Mouse (Mus musculus) hindbrain, embryonic 16.5 days (tissue): ENCODE measurements around the gene Gm8165. TPM values are rescaled to one million over a fixed set of nuclear protein-coding genes. Genes with fewer than 3 reads are reported as not detected.
"Not testable (repeated sequence)": the region's sequence is repeated elsewhere in the genome, so short reads cannot be mapped to it uniquely, and the experiment has no call there.

Experiments
- ATAC-seq: fragments of 200-750 bp; cut with Nextera tagmentation; 2 replicates; pipeline ENCODE4 v1.8.0; 2017; ENCODE audit warnings: moderate TSS enrichment, moderate library complexity
- H3K27ac ChIP-seq: fragments of 300-500 bp; sonication (generic); 2 replicates; pipeline ENCODE4 v1.5.1; 2014; ENCODE audit warnings: low read depth, mild to moderate bottlenecking, control low read depth, low read length, moderate library complexity
- H3K27me3 ChIP-seq: fragments of 300-500 bp; sonication (generic); replicated peaks from 2 replicates; pipeline ENCODE4 v1.6.1; 2014; ENCODE audit warnings: low read length; ENCODE audit not compliant: control insufficient read depth, insufficient read depth
- H3K36me3 ChIP-seq: fragments of 300-500 bp; sonication (generic); 2 replicates; pipeline ENCODE4 v1.6.1; 2014; ENCODE audit warnings: mild to moderate bottlenecking, low read length, moderate library complexity, mixed read lengths; ENCODE audit not compliant: control insufficient read depth, insufficient read depth
- H3K4me1 ChIP-seq: fragments of 300-500 bp; sonication (generic); 2 replicates; pipeline ENCODE4 v1.6.1; 2014; ENCODE audit warnings: low read depth, low read length; ENCODE audit not compliant: control insufficient read depth, insufficient read depth
- H3K4me2 ChIP-seq: fragments of 300-500 bp; sonication (generic); 2 replicates; pipeline ENCODE4 v1.6.1; 2014; ENCODE audit warnings: mild to moderate bottlenecking, low read length, control low read depth, moderate library complexity
- H3K4me3 ChIP-seq: fragments of 300-500 bp; sonication (generic); 2 replicates; pipeline ENCODE4 v1.5.1; 2014; ENCODE audit warnings: mild to moderate bottlenecking, low read length, control low read depth, moderate library complexity
- H3K9ac ChIP-seq: fragments of 300-500 bp; sonication (generic); 2 replicates; pipeline ENCODE4 v1.6.1; 2014; ENCODE audit warnings: low read depth, mild to moderate bottlenecking, control low read depth, low read length, moderate library complexity
- H3K9me3 ChIP-seq: fragments of 300-500 bp; sonication (generic); 2 replicates; pipeline ENCODE4 v1.6.1; 2014; ENCODE audit warnings: mild to moderate bottlenecking, low read length, moderate library complexity; ENCODE audit not compliant: control insufficient read depth
- WGBS: fragments of 180-500 bp; shearing (Covaris S2); extraction: QIAGEN DNeasy Blood & Tissue Kit; methylation state at CpG from one replicate; pipeline ENCODE4 v1.1.7; 2014; 5-methylcytosine and 5-hydroxymethylcytosine counted together
- polyA plus RNA-seq: library from polyadenylated mRNA; unstranded; fragments of >200 nt; fragmentation: Nextera tagmentation; extraction: Ambion mirVana; gene quantifications from 2 replicates; pipeline ENCODE4 v1.2.1, GENCODE M21; 2015

Gene Gm8165
- not detected in 2 replicates for polyA plus RNA-seq

GRCm38 (mm10) chr14:43677099-43677498, at the start of gene Gm8165:
Gm8165 (minus strand) TSS chr14:43677199.
- H3K9me3 ChIP-seq, H3K4me1 ChIP-seq, ATAC-seq, H3K9ac ChIP-seq, H3K27ac ChIP-seq, H3K36me3 ChIP-seq, H3K4me2 ChIP-seq, H3K27me3 ChIP-seq, H3K4me3 ChIP-seq: not testable (repeated sequence)
- WGBS, result no CpG with 5 or more reads among the region's 2 CpGs

DNA sequence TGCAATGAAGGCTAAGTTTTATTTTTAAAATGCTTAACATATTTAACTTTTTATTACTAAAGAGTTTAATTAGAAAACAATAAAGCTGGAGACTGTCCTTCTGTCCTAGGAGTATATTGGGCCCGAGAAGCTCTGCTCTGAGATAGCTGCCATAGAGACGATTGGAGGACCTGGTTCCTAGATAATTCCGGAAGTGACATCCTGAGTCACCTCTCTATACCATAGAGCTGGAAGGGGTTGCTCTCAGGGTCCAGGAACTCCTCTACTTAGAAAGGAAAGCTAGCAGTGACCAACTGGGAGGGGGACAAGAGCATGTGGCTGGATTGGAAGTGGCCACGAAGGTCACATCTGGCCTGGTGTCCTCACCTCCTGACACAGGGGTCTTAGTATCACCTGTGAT, 20.6 kb upstream of the Gm8165 start, which contains the start of gene Gm7324:
TSS of gene Gm7324 (plus strand) at position 208 of the 400 bp plus-strand sequence.
- not testable (repeated sequence) for H3K4me2 ChIP-seq, H3K9ac ChIP-seq, H3K4me3 ChIP-seq, H3K27ac ChIP-seq, ATAC-seq, H3K9me3 ChIP-seq, H3K27me3 ChIP-seq, H3K4me1 ChIP-seq, H3K36me3 ChIP-seq
- 88% methylated on average over 4 of the region's 4 CpGs for WGBS

Other genes starting within 250 kb of the Gm8165 start
- gene Gm5799, start 133.6 kb downstream of the Gm8165 start, polyA plus RNA-seq, result not detected in 2 replicates
- gene Gm17654, start 98.1 kb downstream of the Gm8165 start, polyA plus RNA-seq, result not detected in 2 replicates
- not detected in 2 replicates for gene Gm10375, start 69.2 kb downstream of the Gm8165 start, polyA plus RNA-seq
- 0.46 and 0.64 TPM in 2 replicates for gene Gm7324, start 20.6 kb upstream of the Gm8165 start, polyA plus RNA-seq
- gene Gm16506, start 50.3 kb upstream of the Gm8165 start, polyA plus RNA-seq, result not detected in 2 replicates
- gene Gm6526, start 70.7 kb upstream of the Gm8165 start, polyA plus RNA-seq, result not detected in 2 replicates
- not detected in 2 replicates for gene Gm8180, start 107.5 kb upstream of the Gm8165 start, polyA plus RNA-seq
- not detected in 2 replicates for gene Ear1, start 198.3 kb upstream of the Gm8165 start, polyA plus RNA-seq
- not detected in 2 replicates for gene Ear10, start 246.4 kb upstream of the Gm8165 start, polyA plus RNA-seq
- gene Gm8113, start 248.2 kb upstream of the Gm8165 start, polyA plus RNA-seq, result 4.6 and 5.1 TPM in 2 replicates